16 mouse cellular contexts compared by ENCODE assay signal in the genomic region with DNA sequence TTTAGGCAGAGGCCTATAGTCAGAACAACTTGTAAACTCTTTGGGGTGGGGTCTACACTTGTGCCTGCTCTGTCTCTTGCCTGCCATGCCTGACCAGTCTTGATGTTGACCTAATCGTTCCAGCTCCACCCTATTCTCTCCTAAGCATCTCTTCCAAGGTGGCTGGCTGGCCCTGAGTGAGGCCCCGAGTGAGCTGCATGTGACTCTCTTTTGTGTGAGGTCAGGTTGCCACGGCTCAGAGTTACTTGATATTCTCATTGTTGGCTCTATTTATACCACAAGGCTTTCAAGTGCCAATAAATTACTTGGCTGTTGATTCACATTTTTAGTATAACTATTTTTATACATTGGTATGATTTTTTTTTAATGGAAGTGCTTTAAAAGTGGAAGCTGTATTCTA. TPM values are rescaled to one million over a fixed set of nuclear protein-coding genes. Genes with fewer than 3 reads are reported as not detected.
A peak's percentile ranks its signal among the peaks of the same experiment; 100 is the strongest.
DNase-seq lines count a peak whose midpoint lies in the region; ATAC-seq lines count a peak whose summit lies in the region.
"Had no signal": no experiment of that assay in that cellular context is flagged by ENCODE, and none has a peak within 500 bp of the region (broad histone marks: within the 10 kb centered on the region; RNA-seq: fewer than 3 reads in every experiment).

No protein-coding gene starts in this region.

- H3K27ac ChIP-seq in heart, embryonic 10.5 days, result no peak overlapping the region
- peak overlapping the region; percentile 70 for H3K27ac ChIP-seq in heart, embryonic 16.5 days (ENCODE audit: low read length)
- no peak overlapping the region for H3K27ac ChIP-seq in intestine, embryonic 15.5 days
- H3K27ac ChIP-seq in hindbrain, embryonic 11.5 days (ENCODE audit: low read depth, low read length), result no peak overlapping the region
- H3K27ac ChIP-seq: hindbrain, embryonic 13.5 days; liver, embryonic 13.5 days had no signal

- H3K9me3 ChIP-seq in heart, embryonic 10.5 days, result no peaks in the 10 kb centered on the region
- no peaks in the 10 kb centered on the region for H3K9me3 ChIP-seq in heart, embryonic 16.5 days (replicated peaks; ENCODE audit: control insufficient read depth, low read length)
- no peaks in the 10 kb centered on the region for H3K9me3 ChIP-seq in intestine, embryonic 15.5 days
- H3K9me3 ChIP-seq in hindbrain, embryonic 11.5 days (ENCODE audit: control insufficient read depth, low read length), result no peaks in the 10 kb centered on the region
- H3K9me3 ChIP-seq: hindbrain, embryonic 13.5 days; liver, embryonic 13.5 days had no signal

- peaks cover 36% of the 10 kb centered on the region for H3K4me1 ChIP-seq in heart, embryonic 10.5 days
- peaks cover 34% of the 10 kb centered on the region for H3K4me1 ChIP-seq in heart, embryonic 16.5 days (ENCODE audit: control insufficient read depth, insufficient read depth, low read length)
- H3K4me1 ChIP-seq in intestine, embryonic 15.5 days (replicated peaks), result peaks cover 3% of the 10 kb centered on the region; the same call in 1 of the 2 replicates
- H3K4me1 ChIP-seq in hindbrain, embryonic 11.5 days (replicated peaks; ENCODE audit: control insufficient read depth, insufficient read depth, low read length), result no peaks in the 10 kb centered on the region
- H3K4me1 ChIP-seq: liver, embryonic 13.5 days had no signal

- H3K27me3 ChIP-seq in heart, embryonic 10.5 days (ENCODE audit: insufficient read depth, poor library complexity, severe bottlenecking), result no peaks in the 10 kb centered on the region
- no peaks in the 10 kb centered on the region for H3K27me3 ChIP-seq in heart, embryonic 16.5 days (ENCODE audit: control insufficient read depth, insufficient read depth, low read length)
- no peaks in the 10 kb centered on the region for H3K27me3 ChIP-seq in intestine, embryonic 15.5 days (replicated peaks)
- H3K27me3 ChIP-seq in hindbrain, embryonic 11.5 days (ENCODE audit: control insufficient read depth, insufficient read depth, low read length), result no peaks in the 10 kb centered on the region
- H3K27me3 ChIP-seq: hindbrain, embryonic 13.5 days; liver, embryonic 13.5 days; Patski had no signal

- peak; percentile 57 to 69 for DNase-seq in heart, adult 18-20 months
- DNase-seq in heart, embryonic 10.5 days (ENCODE audit: low spot score), result no peak
- DNase-seq in 3134 (ENCODE audit: extremely low read depth, insufficient read length, low spot score) (peak; percentile 51), adipocyte (ENCODE audit: low spot score) (peak; percentile 21)
- no peak for DNase-seq in cerebellum, postnatal 36 days
- DNase-seq in hindbrain, embryonic 11.5 days (ENCODE audit: low spot score), result no peak
- DNase-seq: cerebellum, adult 18-20 months; liver, embryonic 13.5 days; lung, postnatal 10 days had no signal

- no peak overlapping the region for H3K4me3 ChIP-seq in heart, embryonic 10.5 days
- no peak overlapping the region for H3K4me3 ChIP-seq in heart, embryonic 16.5 days (ENCODE audit: low read length)
- H3K4me3 ChIP-seq in intestine, embryonic 15.5 days (replicated peaks), result no peak overlapping the region
- no peak overlapping the region for H3K4me3 ChIP-seq in hindbrain, embryonic 11.5 days (ENCODE audit: low read depth, low read length)
- H3K4me3 ChIP-seq: hindbrain, embryonic 13.5 days; liver, embryonic 13.5 days had no signal

- peaks cover 9% of the 10 kb centered on the region; the same call in 1 of the 2 replicates for H3K36me3 ChIP-seq in heart, embryonic 10.5 days
- no peaks in the 10 kb centered on the region; the same call in 1 of the 2 replicates for H3K36me3 ChIP-seq in heart, embryonic 16.5 days (ENCODE audit: control insufficient read depth, insufficient read depth)
- no peaks in the 10 kb centered on the region for H3K36me3 ChIP-seq in intestine, embryonic 15.5 days
- H3K36me3 ChIP-seq in hindbrain, embryonic 11.5 days (ENCODE audit: control insufficient read depth, insufficient read depth, low read length), result no peaks in the 10 kb centered on the region

- H3K4me2 ChIP-seq in heart, embryonic 16.5 days (ENCODE audit: low read depth, low read length), result no peak overlapping the region
- H3K4me2 ChIP-seq in intestine, embryonic 15.5 days (replicated peaks), result no peak overlapping the region
- no peak overlapping the region for H3K4me2 ChIP-seq in hindbrain, embryonic 11.5 days (replicated peaks; ENCODE audit: low read depth, low read length)
- H3K4me2 ChIP-seq: hindbrain, embryonic 13.5 days; liver, embryonic 13.5 days; midbrain, embryonic 11.5 days had no signal

- WGBS in heart, embryonic 10.5 days, result 58% methylated on average over 3 of the region's 3 CpGs
- WGBS in heart, embryonic 16.5 days, result 25% methylated on average over 3 of the region's 3 CpGs
- 34% methylated on average over 3 of the region's 3 CpGs for WGBS in intestine, embryonic 15.5 days
- WGBS in hindbrain, embryonic 11.5 days, result 45% methylated on average over 3 of the region's 3 CpGs

- H3K9ac ChIP-seq in heart, embryonic 16.5 days (ENCODE audit: low read length), result no peak overlapping the region
- H3K9ac ChIP-seq in intestine, embryonic 15.5 days, result no peak overlapping the region
- no peak overlapping the region for H3K9ac ChIP-seq in hindbrain, embryonic 11.5 days (ENCODE audit: low read depth, low read length)
- H3K9ac ChIP-seq: hindbrain, embryonic 13.5 days; liver, embryonic 13.5 days had no signal

- peak; percentile 56 for ATAC-seq in heart, embryonic 16.5 days (replicated peaks; ENCODE audit: extremely low read depth, insufficient read depth, low FRiP score)
- no peak for ATAC-seq in intestine, embryonic 15.5 days
- no peak for ATAC-seq in hindbrain, embryonic 11.5 days (ENCODE audit: low FRiP score)
- ATAC-seq: forebrain, embryonic 16.5 days; intestine, postnatal 0 days; Patski had no signal

RNA-seq across cellular contexts. Expression of a gene that starts 30.4 kb away (rescaled TPM):
- total RNA-seq in heart, adult 18-20 months (2021), result 100 to 1,000 TPM; 322 to 333 TPM
- polyA plus RNA-seq in heart, embryonic 10.5 days (2016; fragmentation: Nextera tagmentation; extraction: Ambion mirVana), result 294 and 320 TPM in 2 replicates
- 382 and 409 TPM in 2 replicates for polyA plus RNA-seq in heart, embryonic 16.5 days (2015; fragmentation: Nextera tagmentation; extraction: Ambion mirVana)
- 321 and 322 TPM in 2 replicates for polyA plus RNA-seq in intestine, embryonic 15.5 days (2015; fragmentation: Nextera tagmentation; extraction: Ambion mirVana)
- 213 and 215 TPM in 2 replicates for polyA plus RNA-seq in hindbrain, embryonic 11.5 days (2014; fragmentation: Nextera tagmentation; extraction: Ambion mirVana)

Comparison
In these comparisons a context has a peak if more than half of its experiments do, and no peak if none do; other contexts are left out.
1. DNase-seq: peak in heart, adult 18-20 months (2 of 2), 3134 (single experiment) and adipocyte (single experiment); none in heart, embryonic 10.5 days (single experiment), cerebellum, postnatal 36 days (0 of 2) and hindbrain, embryonic 11.5 days (single experiment).